Mouse (Mus musculus) lung, postnatal 0 days (tissue): ENCODE data around the gene Skor1.

Experiments
- CTCF ChIP-seq: IDR thresholded peaks from 2 replicates; pipeline ENCODE4 v1.5.1; 2016; ENCODE audit warnings: antibody characterized with exemption, mild to moderate bottlenecking
- EP300 ChIP-seq: IDR thresholded peaks from 2 replicates; pipeline ENCODE4 v1.6.1; 2016; ENCODE audit warnings: antibody characterized with exemption, mild to moderate bottlenecking, control low read depth

- no peak for TF ChIP-seq CTCF
- TF ChIP-seq EP300, result no peak
Observed at GRCm38 (mm10) chr9:63143227-63143626, 5.5 kb downstream of the Skor1 start.
